Mouse (Mus musculus): ENCODE results near the gene Elf2. TPM values are rescaled to one million over a fixed set of nuclear protein-coding genes. Genes with fewer than 3 reads are reported as not detected.
A peak's percentile ranks its signal among the peaks of the same experiment; 100 is the strongest.

The Elf2 gene
- total and polyA plus RNA-seq, 3 experiments: 25.6 to 56.9 (median 55.7) TPM

GRCm38 (mm10) chr3:51373544-51373943 is 33.1 kb upstream of the Elf2 start:
- no peaks in the 10 kb centered on the region for H3K36me3 ChIP-seq (ENCODE audit: control insufficient read depth, insufficient read depth, low read length)
- H3K4me1 ChIP-seq (ENCODE audit: control insufficient read depth, insufficient read depth, low read length): no peaks in the 10 kb centered on the region
- no peak for DNase-seq
- H3K4me3 ChIP-seq: no peak overlapping the region
- no peaks in the 10 kb centered on the region for H3K27me3 ChIP-seq (ENCODE audit: control insufficient read depth, insufficient read depth, low read length)
- H3K9ac ChIP-seq (ENCODE audit: low read depth, low read length): no peak overlapping the region
- no peak for TF ChIP-seq POLR2A (IDR thresholded peaks at IDR 0.05; ENCODE audit: insufficient read depth, low read depth, low read length)
- TF ChIP-seq EP300 (IDR thresholded peaks at IDR 0.05; ENCODE audit: insufficient read depth, low read depth, low read length): no peak
- peak; percentile 34 for TF ChIP-seq CTCF (IDR thresholded peaks at IDR 0.05)
- intact Hi-C loops (cut with DNase I): no loop called here
- H3K27ac ChIP-seq: no peak overlapping the region
- 73% methylated on average over 5 of the region's 5 CpGs for WGBS
- no peaks in the 10 kb centered on the region for H3K79me2 ChIP-seq (replicated peaks; ENCODE audit: control insufficient read depth, insufficient read depth, low read length)

- no peaks in the 10 kb centered on the region for H3K27me3 ChIP-seq (ENCODE audit: control insufficient read depth, insufficient read depth, low read length)
- WGBS: 38% methylated on average over 5 of the region's 5 CpGs
- no peak overlapping the region for H3K4me3 ChIP-seq
Observed at GRCm38 (mm10) chr3:51372883-51373282, 32.4 kb upstream of the Elf2 start.

GRCm38 (mm10) chr3:51371826-51372225 is 31.4 kb upstream of the Elf2 start:
- 82% methylated on average over 2 of the region's 2 CpGs for WGBS
- intact Hi-C loops (cut with DNase I): no loop called here

More at GRCm38 (mm10) chr3:51372883-51373282, 32.4 kb upstream of the Elf2 start:
- no peaks in the 10 kb centered on the region for H3K36me3 ChIP-seq (ENCODE audit: control insufficient read depth, insufficient read depth, low read length)
- intact Hi-C loops (cut with DNase I): no loop called here
- no peaks in the 10 kb centered on the region for H3K79me2 ChIP-seq (replicated peaks; ENCODE audit: control insufficient read depth, insufficient read depth, low read length)
- H3K27ac ChIP-seq: peak overlapping the region; percentile 6
- no peak for DNase-seq
- no peaks in the 10 kb centered on the region for H3K4me1 ChIP-seq (ENCODE audit: control insufficient read depth, insufficient read depth, low read length)
- no peak for TF ChIP-seq EP300 (IDR thresholded peaks at IDR 0.05; ENCODE audit: insufficient read depth, low read depth, low read length)
- no peak for TF ChIP-seq POLR2A (IDR thresholded peaks at IDR 0.05; ENCODE audit: insufficient read depth, low read depth, low read length)
- no peak for TF ChIP-seq CTCF (IDR thresholded peaks at IDR 0.05)
- H3K9ac ChIP-seq (ENCODE audit: low read depth, low read length): 0 out of 2 replicates have a peak overlapping the region, but pooled peaks have one; percentile 29

GRCm38 (mm10) chr3:51368011-51368410 is 27.5 kb upstream of the Elf2 start:
- Histone ChIP-seq H3K9ac (ENCODE audit: low read depth, low read length) (no peak overlapping the region), H3K36me3 (ENCODE audit: control insufficient read depth, insufficient read depth, low read length) (no peaks in the 10 kb centered on the region), H3K27me3 (ENCODE audit: control insufficient read depth, insufficient read depth, low read length) (no peaks in the 10 kb centered on the region), H3K4me1 (ENCODE audit: control insufficient read depth, insufficient read depth, low read length) (0 out of 2 replicates have a peak, but pooled peaks cover 1% of the 10 kb centered on the region), H3K27ac (no peak overlapping the region), H3K79me2 (replicated peaks; ENCODE audit: control insufficient read depth, insufficient read depth, low read length) (no peaks in the 10 kb centered on the region), H3K4me3 (no peak overlapping the region)
- TF ChIP-seq POLR2A (IDR thresholded peaks at IDR 0.05; ENCODE audit: insufficient read depth, low read depth, low read length) (no peak), EP300 (IDR thresholded peaks at IDR 0.05; ENCODE audit: insufficient read depth, low read depth, low read length) (no peak), CTCF (IDR thresholded peaks at IDR 0.05) (no peak)
- 63% methylated on average over 4 of the region's 4 CpGs for WGBS
- DNase-seq: no peak
- intact Hi-C loops (cut with DNase I): no loop called here

More at GRCm38 (mm10) chr3:51371826-51372225, 31.4 kb upstream of the Elf2 start:
- no peak overlapping the region for H3K4me3 ChIP-seq
- no peaks in the 10 kb centered on the region for H3K27me3 ChIP-seq (ENCODE audit: control insufficient read depth, insufficient read depth, low read length)
- TF ChIP-seq POLR2A (IDR thresholded peaks at IDR 0.05; ENCODE audit: insufficient read depth, low read depth, low read length) (no peak), EP300 (IDR thresholded peaks at IDR 0.05; ENCODE audit: insufficient read depth, low read depth, low read length) (no peak), CTCF (IDR thresholded peaks at IDR 0.05) (no peak)
- no peak for DNase-seq
- no peak overlapping the region for H3K9ac ChIP-seq (ENCODE audit: low read depth, low read length)
- no peak overlapping the region for H3K27ac ChIP-seq
- no peaks in the 10 kb centered on the region for H3K36me3 ChIP-seq (ENCODE audit: control insufficient read depth, insufficient read depth, low read length)
- no peaks in the 10 kb centered on the region for H3K4me1 ChIP-seq (ENCODE audit: control insufficient read depth, insufficient read depth, low read length)
- H3K79me2 ChIP-seq (replicated peaks; ENCODE audit: control insufficient read depth, insufficient read depth, low read length): no peaks in the 10 kb centered on the region

GRCm38 (mm10) chr3:51366926-51367325 is 26.5 kb upstream of the Elf2 start:
- no peaks in the 10 kb centered on the region for H3K36me3 ChIP-seq (ENCODE audit: control insufficient read depth, insufficient read depth, low read length)
- 71% methylated on average over 4 of the region's 4 CpGs for WGBS
- no peaks in the 10 kb centered on the region for H3K27me3 ChIP-seq (ENCODE audit: control insufficient read depth, insufficient read depth, low read length)
- intact Hi-C loops (cut with DNase I): no loop called here
- H3K9ac ChIP-seq (ENCODE audit: low read depth, low read length): no peak overlapping the region
- H3K27ac ChIP-seq: no peak overlapping the region
- no peak for TF ChIP-seq CTCF (IDR thresholded peaks at IDR 0.05)
- no peak for TF ChIP-seq POLR2A (IDR thresholded peaks at IDR 0.05; ENCODE audit: insufficient read depth, low read depth, low read length)
- TF ChIP-seq EP300 (IDR thresholded peaks at IDR 0.05; ENCODE audit: insufficient read depth, low read depth, low read length): no peak
- DNase-seq: no peak
- H3K4me3 ChIP-seq: no peak overlapping the region
- no peaks in the 10 kb centered on the region for H3K79me2 ChIP-seq (replicated peaks; ENCODE audit: control insufficient read depth, insufficient read depth, low read length)
- 0 out of 2 replicates have a peak, but pooled peaks cover 1% of the 10 kb centered on the region for H3K4me1 ChIP-seq (ENCODE audit: control insufficient read depth, insufficient read depth, low read length)

GRCm38 (mm10) chr3:51365517-51365882 is 25.0 kb upstream of the Elf2 start:
- WGBS: 0% methylated on average over 3 of the region's 3 CpGs
- H3K27ac ChIP-seq: peak overlapping the region; percentile 67
- TF ChIP-seq EP300 (IDR thresholded peaks at IDR 0.05; ENCODE audit: insufficient read depth, low read depth, low read length): no peak
- peak; percentile 40 for TF ChIP-seq CTCF (IDR thresholded peaks at IDR 0.05)
- no peak for TF ChIP-seq POLR2A (IDR thresholded peaks at IDR 0.05; ENCODE audit: insufficient read depth, low read depth, low read length)
- H3K27me3 ChIP-seq (ENCODE audit: control insufficient read depth, insufficient read depth, low read length): no peaks in the 10 kb centered on the region
- H3K4me1 ChIP-seq (ENCODE audit: control insufficient read depth, insufficient read depth, low read length): 0 out of 2 replicates have a peak, but pooled peaks cover 1% of the 10 kb centered on the region
- no peak for DNase-seq
- H3K4me3 ChIP-seq: peak overlapping the region; percentile 46; the same call in 1 of the 2 replicates
- intact Hi-C loops (cut with DNase I): loop anchor here (1.0 to 2.0 kb wide), 2 partner anchors 77 to 131 kb away; no protein-coding TSS in a partner anchor
- H3K36me3 ChIP-seq (ENCODE audit: control insufficient read depth, insufficient read depth, low read length): no peaks in the 10 kb centered on the region
- H3K9ac ChIP-seq (ENCODE audit: low read depth, low read length): peak overlapping the region; percentile 7; the same call in 1 of the 2 replicates
- H3K79me2 ChIP-seq (replicated peaks; ENCODE audit: control insufficient read depth, insufficient read depth, low read length): no peaks in the 10 kb centered on the region

Measured in heart, adult 2 months (tissue).